Mouse (Mus musculus) B cell, adult (primary cell): Measurements from ENCODE around the gene Tmem198. TPM values are rescaled to one million over a fixed set of nuclear protein-coding genes. Genes with fewer than 3 reads are reported as not detected.

Experiments used
- total RNA-seq: library from RNA; stranded (reverse); gene quantifications from 4 replicates; pipeline ENCODE4 v1.2.4, GENCODE M21; 2023; ENCODE audit not compliant: inconsistent age

Gene Tmem198
- 4.3 to 5.5 TPM (median 4.7 TPM) in 4 replicates for total RNA-seq

DNA sequence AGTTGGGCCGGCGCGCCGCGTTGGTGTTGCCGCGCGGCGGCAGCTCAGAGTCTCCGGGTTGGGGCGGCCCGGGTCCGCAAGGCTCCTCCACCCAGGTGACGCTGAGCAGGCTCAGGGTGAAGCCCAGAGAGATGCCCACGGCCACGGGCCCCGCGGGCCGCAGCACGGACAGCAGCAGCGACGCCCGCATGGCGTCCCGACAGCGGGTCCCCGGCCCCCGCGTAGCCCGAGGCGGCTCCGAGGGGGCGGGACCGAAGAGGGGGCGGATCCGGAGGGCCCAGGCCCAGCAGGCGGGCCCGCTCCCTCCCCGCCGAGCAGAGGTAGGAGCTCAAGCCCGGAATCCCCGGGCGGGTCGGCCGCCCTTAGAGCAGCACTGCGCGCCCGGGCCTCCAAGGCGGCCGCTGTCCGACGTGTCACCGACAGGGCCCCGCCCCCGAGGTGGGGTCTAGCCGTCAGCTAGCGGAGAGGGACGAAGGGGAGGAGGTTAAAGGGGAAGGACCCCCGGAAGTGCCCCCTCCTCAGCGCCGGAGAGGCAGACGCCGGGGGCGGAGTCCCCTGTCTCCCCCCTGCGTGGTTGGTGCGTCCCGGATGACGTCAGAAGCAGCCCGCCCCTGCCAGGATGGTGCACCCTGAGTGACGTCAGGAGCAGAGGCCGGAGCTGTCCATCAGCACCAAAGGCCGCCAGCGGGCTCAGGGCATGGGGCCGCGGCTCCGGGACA is at the start of gene Tmem198, which contains the start of gene Chpf:
Gene Tmem198 (plus strand): TSS at position 617 of the 719 bp plus-strand sequence.
Gene Chpf (minus strand): TSS at position 392 of the 719 bp plus-strand sequence.

DNA sequence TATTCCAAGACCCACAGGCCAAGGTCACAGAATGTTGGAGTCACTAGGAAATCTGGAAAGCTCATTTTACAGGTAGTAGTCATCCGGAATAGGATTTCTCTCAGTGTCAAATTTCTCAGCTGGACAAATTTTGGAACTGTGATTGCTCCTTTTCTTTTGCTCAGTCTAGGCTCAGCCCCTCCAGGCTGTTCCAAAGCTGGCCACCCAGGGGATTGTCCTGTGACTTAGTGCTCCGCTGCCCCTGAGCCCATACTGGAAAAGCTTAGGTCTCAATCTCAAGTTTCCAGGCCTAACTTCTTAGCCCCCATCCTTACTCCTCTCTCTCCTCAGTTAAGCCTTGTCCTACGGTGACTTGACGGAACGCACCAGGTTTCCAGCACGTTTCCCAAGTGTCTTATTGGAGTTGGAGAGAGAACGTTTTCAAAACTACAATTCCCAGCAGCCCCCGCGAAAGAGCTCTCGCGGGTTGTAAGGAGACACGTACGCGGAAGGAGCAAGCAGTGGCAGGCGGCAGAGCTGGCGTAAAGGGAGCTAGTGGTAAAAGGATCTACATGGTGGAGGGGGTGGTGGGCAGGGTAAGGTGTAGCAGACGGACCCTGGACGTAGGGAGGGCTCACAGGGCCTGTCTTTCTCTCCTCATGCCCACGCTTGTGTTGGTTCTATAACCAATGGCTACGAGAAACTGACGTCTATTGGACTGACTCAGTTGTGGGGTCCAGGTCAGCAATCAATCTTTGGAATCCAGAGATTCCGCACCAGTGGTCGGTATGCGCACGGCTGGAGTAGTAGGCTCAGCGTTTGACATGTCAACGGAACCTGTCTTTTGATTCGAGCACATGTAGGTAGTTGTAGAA is 43.6 kb upstream of the Tmem198 start, which contains the start of gene Gmppa:
Gene Gmppa (plus strand): TSS at position 456 of the 854 bp plus-strand sequence.

GRCm38 (mm10) chr1:75450314-75451005 is 28.9 kb upstream of the Tmem198 start, which contains the start of gene Asic4:
Gene Asic4 (plus strand): TSS chr1:75450436.

DNA sequence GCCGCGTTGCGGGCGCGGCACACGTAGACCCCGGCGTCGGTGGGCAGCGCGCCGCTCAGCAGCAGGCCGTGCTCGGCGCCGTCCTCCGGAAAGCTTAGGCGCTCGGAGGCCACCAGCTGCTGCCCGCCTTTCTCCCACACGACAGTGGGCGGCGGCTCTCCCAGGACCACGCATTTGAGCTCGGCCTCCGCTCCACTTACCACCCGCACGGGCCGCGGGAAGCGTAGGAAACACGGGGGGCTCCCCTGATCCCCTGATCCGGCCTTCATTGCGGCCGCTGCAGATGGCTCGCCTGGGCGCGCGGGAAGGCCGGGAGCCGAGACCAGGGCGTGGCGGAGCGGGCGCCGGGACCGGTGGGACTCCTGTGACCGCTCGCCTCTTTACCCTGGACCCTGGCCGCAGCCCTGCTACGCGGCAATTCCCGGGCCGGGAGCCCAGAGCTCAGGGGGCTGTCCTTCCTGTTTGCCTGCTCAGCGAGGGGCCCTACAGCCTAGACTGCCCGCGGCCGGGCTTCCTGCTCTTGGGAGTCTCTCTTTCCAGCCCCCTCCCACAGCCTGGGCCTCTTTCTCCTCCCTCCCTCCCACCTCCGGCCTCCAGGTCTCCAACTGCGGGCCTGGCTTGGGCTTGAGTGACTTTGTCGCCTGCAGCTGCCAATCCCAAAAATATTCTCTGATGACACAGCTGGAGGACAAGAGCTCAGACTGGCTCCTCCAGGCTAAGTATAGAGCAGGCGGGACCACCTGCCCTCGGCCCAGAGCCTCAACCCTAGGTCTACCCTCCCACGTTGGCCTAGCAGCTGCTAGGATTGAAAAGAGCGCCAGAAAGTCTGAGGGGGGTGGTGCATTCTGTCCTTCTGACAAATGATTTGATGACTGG is 26.9 kb downstream of the Tmem198 start, which contains the start of gene Obsl1:
Gene Obsl1 (minus strand): TSS at position 497 of the 876 bp plus-strand sequence.

GRCm38 (mm10) chr1:75507006-75507405 is 27.7 kb downstream of the Tmem198 start, which contains the start of gene Inha:
Gene Inha (plus strand): TSS chr1:75507077.

GRCm38 (mm10) chr1:75521321-75522031 is 42.1 kb downstream of the Tmem198 start, which contains the start of gene Stk11ip:
Gene Stk11ip (plus strand): TSS chr1:75521529.

Other genes starting within 250 kb of the Tmem198 start
- 1.3 TPM in 1 of 4 replicates, not detected in the others for gene A630095N17Rik, start 247.4 kb upstream of the Tmem198 start, total RNA-seq
- gene Dnajb2, start 243.1 kb upstream of the Tmem198 start, total RNA-seq = 80.0 to 93.8 TPM (median 88.3 TPM) in 4 replicates
- gene Ptprn, start 215.0 kb upstream of the Tmem198 start, total RNA-seq = 0.19 TPM in 1 of 4 replicates, not detected in the others
- not detected in 4 replicates for gene Resp18, start 201.1 kb upstream of the Tmem198 start, total RNA-seq
- gene Dnpep, start 161.5 kb upstream of the Tmem198 start, total RNA-seq = 44.7 to 64.5 TPM (median 48.8 TPM) in 4 replicates
- gene Des, start 119.2 kb upstream of the Tmem198 start, total RNA-seq = 0.21 to 0.70 TPM in 2 of 4 replicates, not detected in the others
- not detected in 4 replicates for gene Speg, start 104.2 kb upstream of the Tmem198 start, total RNA-seq
- 55.8 to 68.5 TPM (median 60.3 TPM) in 4 replicates for gene Gmppa, start 43.6 kb upstream of the Tmem198 start, total RNA-seq
- gene Asic4, start 29.1 kb upstream of the Tmem198 start, total RNA-seq = not detected in 4 replicates
- 22.9 to 28.0 TPM (median 23.2 TPM) in 4 replicates for gene Chpf, start 225 bp upstream of the Tmem198 start, total RNA-seq
- gene Obsl1, start 26.9 kb downstream of the Tmem198 start, total RNA-seq = 0.16 to 0.48 TPM (median 0.45 TPM) in 3 of 4 replicates, not detected in the other
- not detected in 4 replicates for gene Inha, start 27.5 kb downstream of the Tmem198 start, total RNA-seq
- gene Stk11ip, start 42.0 kb downstream of the Tmem198 start, total RNA-seq = 225 to 244 TPM (median 229 TPM) in 4 replicates
- gene Slc4a3, start 66.7 kb downstream of the Tmem198 start, total RNA-seq = 0.67 to 1.7 TPM (median 1.6 TPM) in 4 replicates